Mouse (Mus musculus) hindbrain, embryonic 12.5 days (tissue): ENCODE results near the gene Plekhh2. TPM values are rescaled to one million over a fixed set of nuclear protein-coding genes. Genes with fewer than 3 reads are reported as not detected.

Source experiments
- ATAC-seq: fragments of 200-750 bp; cut with Nextera tagmentation; 2 replicates; pipeline ENCODE4 v1.8.0; 2017; ENCODE audit warnings: moderate TSS enrichment; ENCODE audit not compliant: low FRiP score
- H3K27ac ChIP-seq: fragments of 300-500 bp; sonication (generic); 2 replicates; pipeline ENCODE4 v1.5.1; 2016; ENCODE audit warnings: mild to moderate bottlenecking
- H3K27me3 ChIP-seq: fragments of 300-500 bp; sonication (generic); 2 replicates; pipeline ENCODE4 v1.6.1; 2016; ENCODE audit warnings: mild to moderate bottlenecking
- H3K36me3 ChIP-seq: fragments of 300-500 bp; sonication (generic); 2 replicates; pipeline ENCODE4 v1.6.1; 2016; ENCODE audit warnings: mild to moderate bottlenecking
- H3K4me1 ChIP-seq: fragments of 300-500 bp; sonication (generic); 2 replicates; pipeline ENCODE4 v1.6.1; 2016
- H3K4me2 ChIP-seq: fragments of 300-500 bp; sonication (generic); replicated peaks from 2 replicates; pipeline ENCODE4 v1.6.1; 2016; ENCODE audit warnings: mild to moderate bottlenecking
- H3K4me3 ChIP-seq: fragments of 300-500 bp; sonication (generic); 2 replicates; pipeline ENCODE4 v1.5.1; 2016; ENCODE audit warnings: mild to moderate bottlenecking
- H3K9ac ChIP-seq: fragments of 300-500 bp; sonication (generic); 2 replicates; pipeline ENCODE4 v1.6.1; 2016; ENCODE audit warnings: mild to moderate bottlenecking, moderate library complexity
- H3K9me3 ChIP-seq: fragments of 300-500 bp; sonication (generic); replicated peaks from 2 replicates; pipeline ENCODE4 v1.6.1; 2016; ENCODE audit warnings: mild to moderate bottlenecking
- WGBS: fragments of 180-500 bp; shearing (Covaris S2); methylation state at CpG from one replicate; pipeline ENCODE4 v1.1.7; 2016; 5-methylcytosine and 5-hydroxymethylcytosine counted together
- polyA plus RNA-seq: library from polyadenylated mRNA; unstranded; fragments of >200 nt; fragmentation: Nextera tagmentation; extraction: Ambion mirVana; gene quantifications from 2 replicates; pipeline ENCODE4 v1.2.1, GENCODE M21; 2016

Plekhh2 gene
- polyA plus RNA-seq, 1 experiment from 2014 or later, result 3.8 TPM

- 79% methylated on average over 9 of the region's 9 CpGs for WGBS
- Histone ChIP-seq H3K27me3 (no peaks in the 10 kb centered on the region), H3K4me3 (no peak overlapping the region), H3K4me2 (no peak overlapping the region), H3K9me3 (no peaks in the 10 kb centered on the region), H3K9ac (no peak overlapping the region), H3K36me3 (no peaks in the 10 kb centered on the region), H3K27ac (no peak overlapping the region), H3K4me1 (0 out of 2 replicates have a peak, but pooled peaks cover 3% of the 10 kb centered on the region)
- ATAC-seq, result no peak
These were observed 91.5 kb downstream of the Plekhh2 start for GRCm38 (mm10) chr17:84603202-84603627.

DNA sequence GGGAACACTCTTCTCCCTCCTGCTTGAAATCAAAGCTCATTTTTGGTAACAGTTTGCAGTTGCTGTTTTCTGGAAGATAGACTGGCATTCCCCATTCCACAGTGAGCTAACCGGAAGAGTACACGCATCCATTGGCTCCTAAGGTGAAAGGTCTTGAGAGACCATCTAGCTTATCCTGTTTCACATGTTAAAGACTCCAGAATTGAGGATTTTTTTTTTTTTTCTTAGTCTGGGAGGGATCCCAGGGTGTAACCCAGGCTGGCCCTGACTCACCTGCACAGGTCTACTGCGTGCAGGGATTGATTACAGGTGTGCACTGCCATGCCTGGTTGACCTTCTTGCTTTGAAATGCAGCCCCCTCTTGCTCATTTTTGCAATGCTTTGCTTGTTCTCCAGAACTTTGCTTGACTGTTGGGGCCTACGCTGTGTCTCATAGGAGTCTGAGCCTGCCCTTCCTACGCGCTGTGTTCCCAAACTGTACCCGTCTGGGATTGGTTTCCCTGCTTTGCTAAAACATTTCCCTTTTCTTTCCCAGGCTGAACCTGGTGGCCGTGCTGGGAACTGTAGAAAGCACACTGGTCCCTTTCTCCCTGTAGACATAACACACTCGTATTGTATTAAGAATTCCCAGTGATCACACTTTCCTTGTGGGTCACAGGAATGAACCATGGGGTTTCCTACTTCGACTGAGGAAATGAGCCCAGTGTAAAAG lies 92.2 kb downstream of the Plekhh2 start:
- no peak overlapping the region for H3K4me3 ChIP-seq
- WGBS, result 91% methylated on average over 10 of the region's 10 CpGs
- H3K27ac ChIP-seq, result no peak overlapping the region
- no peak overlapping the region for H3K4me2 ChIP-seq
- 0 out of 2 replicates have a peak, but pooled peaks cover 3% of the 10 kb centered on the region for H3K4me1 ChIP-seq
- H3K36me3 ChIP-seq, result no peaks in the 10 kb centered on the region
- no peaks in the 10 kb centered on the region for H3K9me3 ChIP-seq
- ATAC-seq, result no peak
- H3K27me3 ChIP-seq, result no peaks in the 10 kb centered on the region
- H3K9ac ChIP-seq, result no peak overlapping the region

GRCm38 (mm10) chr17:84606976-84607375 lies 95.3 kb downstream of the Plekhh2 start:
- ATAC-seq, result no peak
- Histone ChIP-seq H3K27ac (no peak overlapping the region), H3K4me2 (no peak overlapping the region), H3K9ac (no peak overlapping the region), H3K9me3 (no peaks in the 10 kb centered on the region), H3K4me1 (0 out of 2 replicates have a peak, but pooled peaks cover 3% of the 10 kb centered on the region), H3K27me3 (no peaks in the 10 kb centered on the region), H3K4me3 (no peak overlapping the region), H3K36me3 (no peaks in the 10 kb centered on the region)
- WGBS, result 54% methylated on average over 13 of the region's 13 CpGs

DNA sequence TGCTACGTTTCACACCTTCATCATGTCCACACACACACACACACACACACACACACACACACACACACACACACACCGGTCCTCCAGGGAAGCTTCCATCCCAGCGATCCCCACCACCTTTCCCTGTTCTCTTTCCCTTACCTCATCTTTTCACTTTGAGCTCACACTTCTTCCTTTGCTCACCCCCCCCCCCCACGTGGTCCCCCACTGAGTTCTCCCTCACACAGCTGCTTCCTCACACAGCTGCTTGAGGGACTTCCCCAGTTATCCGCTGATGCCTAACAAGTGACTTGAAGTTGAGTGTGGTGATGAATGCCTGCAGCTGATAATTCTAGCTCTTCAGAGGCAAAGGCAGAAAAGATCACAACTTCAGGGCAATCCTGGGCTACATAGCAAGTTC lies 95.9 kb downstream of the Plekhh2 start:
- Histone ChIP-seq H3K27ac (no peak overlapping the region), H3K9me3 (no peaks in the 10 kb centered on the region), H3K4me1 (0 out of 2 replicates have a peak, but pooled peaks cover 3% of the 10 kb centered on the region), H3K9ac (no peak overlapping the region), H3K36me3 (no peaks in the 10 kb centered on the region), H3K4me3 (no peak overlapping the region), H3K27me3 (no peaks in the 10 kb centered on the region), H3K4me2 (no peak overlapping the region)
- ATAC-seq, result no peak
- WGBS, result 63% methylated on average over 5 of the region's 5 CpGs

DNA sequence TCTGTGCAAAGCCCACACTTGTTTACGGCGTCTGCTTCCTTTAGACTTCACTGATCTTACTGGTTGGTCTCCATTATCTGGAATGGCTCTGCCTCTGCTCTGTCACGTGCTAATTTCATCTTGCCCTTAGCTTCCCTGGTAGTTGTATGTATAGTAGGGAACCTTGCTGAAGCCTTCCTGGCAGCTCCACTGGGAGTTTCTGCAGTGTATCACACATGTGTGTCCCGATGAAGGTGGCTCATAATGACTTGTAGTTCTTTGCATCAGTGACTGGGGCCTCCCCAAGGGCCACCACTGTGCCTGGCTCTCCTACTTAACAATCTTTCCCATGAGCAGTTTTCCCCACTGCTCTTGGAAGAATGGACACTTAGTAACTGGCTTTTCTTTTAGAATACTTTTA lies 96.9 kb downstream of the Plekhh2 start:
- Histone ChIP-seq H3K4me2 (no peak overlapping the region), H3K27ac (no peak overlapping the region), H3K36me3 (peaks cover 6% of the 10 kb centered on the region), H3K4me3 (no peak overlapping the region), H3K4me1 (0 out of 2 replicates have a peak, but pooled peaks cover 3% of the 10 kb centered on the region), H3K9me3 (peaks cover 4% of the 10 kb centered on the region; the same call in 1 of the 2 replicates), H3K9ac (no peak overlapping the region), H3K27me3 (no peaks in the 10 kb centered on the region)
- no peak for ATAC-seq
- WGBS, result 74% methylated on average over 4 of the region's 4 CpGs

DNA sequence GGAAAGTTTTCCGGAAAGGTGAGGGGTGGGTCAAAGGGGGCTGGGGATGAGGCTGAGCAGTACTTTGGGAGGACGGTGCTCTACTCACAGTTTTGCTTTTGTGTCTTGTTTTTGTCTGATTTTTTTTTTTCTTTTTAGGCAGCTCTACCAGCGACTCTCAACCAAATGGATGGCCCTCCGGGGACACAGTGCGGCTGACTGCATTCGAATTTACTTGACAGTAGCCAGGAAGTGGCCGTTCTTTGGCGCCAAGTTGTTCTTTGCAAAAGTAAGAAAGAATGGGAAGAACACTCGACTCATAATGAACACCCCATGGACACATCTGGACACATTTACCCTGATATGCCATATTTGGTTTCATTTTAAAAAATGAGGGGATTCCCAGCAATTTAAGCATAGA lies 99.8 kb downstream of the Plekhh2 start:
- Histone ChIP-seq H3K9me3 (peaks cover 8% of the 10 kb centered on the region; the same call in 1 of the 2 replicates), H3K27me3 (no peaks in the 10 kb centered on the region), H3K4me1 (0 out of 2 replicates have a peak, but pooled peaks cover 3% of the 10 kb centered on the region), H3K4me2 (no peak overlapping the region), H3K4me3 (no peak overlapping the region), H3K36me3 (peaks cover 18% of the 10 kb centered on the region), H3K9ac (no peak overlapping the region), H3K27ac (no peak overlapping the region)
- ATAC-seq, result no peak
- WGBS, result 80% methylated on average over 9 of the region's 9 CpGs

- H3K4me2 ChIP-seq, result no peak overlapping the region
- ATAC-seq, result no peak
- no peak overlapping the region for H3K27ac ChIP-seq
- no peak overlapping the region for H3K4me3 ChIP-seq
- 0 out of 2 replicates have a peak, but pooled peaks cover 3% of the 10 kb centered on the region for H3K4me1 ChIP-seq
- H3K36me3 ChIP-seq, result peaks cover 18% of the 10 kb centered on the region
- peaks cover 8% of the 10 kb centered on the region; the same call in 1 of the 2 replicates for H3K9me3 ChIP-seq
- H3K27me3 ChIP-seq, result no peaks in the 10 kb centered on the region
- H3K9ac ChIP-seq, result no peak overlapping the region
- 82% methylated on average over 7 of the region's 7 CpGs for WGBS
These were observed 100.3 kb downstream of the Plekhh2 start for GRCm38 (mm10) chr17:84611971-84612370.

DNA sequence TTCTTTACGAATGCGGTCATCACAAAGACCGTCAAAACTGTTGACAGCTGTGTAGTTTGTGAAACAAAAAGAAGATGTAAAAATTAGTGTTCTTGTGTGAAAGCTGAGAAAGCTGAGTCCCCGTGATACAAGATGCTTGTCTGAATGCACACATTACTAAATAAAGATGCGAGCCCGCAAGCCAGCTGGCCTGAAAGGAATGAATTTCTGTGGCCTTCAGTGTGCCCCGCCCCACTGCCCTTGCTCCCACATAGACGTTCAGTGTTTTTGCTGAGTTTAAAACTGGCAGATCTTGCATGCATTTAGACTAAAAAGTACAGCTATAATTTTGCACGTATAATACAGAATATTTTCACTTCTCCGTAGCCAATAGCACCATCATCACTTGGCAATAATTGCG lies 104.1 kb downstream of the Plekhh2 start:
- ATAC-seq, result no peak
- Histone ChIP-seq H3K4me1 (peaks cover 2% of the 10 kb centered on the region; the same call in 1 of the 2 replicates), H3K4me3 (no peak overlapping the region), H3K27ac (no peak overlapping the region), H3K9ac (no peak overlapping the region), H3K36me3 (peaks cover 18% of the 10 kb centered on the region), H3K4me2 (no peak overlapping the region), H3K27me3 (no peaks in the 10 kb centered on the region), H3K9me3 (peaks cover 8% of the 10 kb centered on the region; the same call in 1 of the 2 replicates)
- 87% methylated on average over 11 of the region's 11 CpGs for WGBS

GRCm38 (mm10) chr17:84616526-84617074 lies 104.9 kb downstream of the Plekhh2 start:
- Histone ChIP-seq H3K9me3 (peaks cover 8% of the 10 kb centered on the region; the same call in 1 of the 2 replicates), H3K27me3 (no peaks in the 10 kb centered on the region), H3K27ac (no peak overlapping the region), H3K4me1 (peaks cover 2% of the 10 kb centered on the region; the same call in 1 of the 2 replicates), H3K4me2 (no peak overlapping the region), H3K9ac (no peak overlapping the region), H3K4me3 (no peak overlapping the region), H3K36me3 (peaks cover 18% of the 10 kb centered on the region)
- WGBS, result 88% methylated on average over 6 of the region's 6 CpGs
- no peak for ATAC-seq

DNA sequence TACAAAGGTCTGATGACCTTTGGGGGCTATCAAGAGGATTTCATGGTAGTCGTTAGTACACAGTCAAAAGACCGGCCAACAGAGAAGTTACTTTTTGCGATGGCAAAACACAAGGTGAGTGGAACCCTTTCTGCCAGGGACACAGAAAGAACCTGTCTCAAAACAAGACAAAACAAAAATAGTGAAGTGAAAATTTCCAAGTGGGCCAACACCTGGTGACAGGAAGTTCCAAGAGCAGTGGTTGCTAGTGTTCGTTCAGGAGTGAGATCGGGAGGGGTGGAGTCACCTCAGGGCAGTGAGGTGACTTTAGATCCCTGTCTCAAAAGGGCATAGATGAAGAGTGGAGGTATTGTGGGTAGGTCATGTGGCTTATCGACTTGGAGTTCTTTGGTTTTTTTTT lies 106.3 kb downstream of the Plekhh2 start:
- no peak for ATAC-seq
- H3K4me3 ChIP-seq, result no peak overlapping the region
- 94% methylated on average over 6 of the region's 6 CpGs for whole genome bisulfite sequencing
- H3K9me3 ChIP-seq, result peaks cover 8% of the 10 kb centered on the region; the same call in 1 of the 2 replicates
- peaks cover 2% of the 10 kb centered on the region; the same call in 1 of the 2 replicates for H3K4me1 ChIP-seq
- no peaks in the 10 kb centered on the region for H3K27me3 ChIP-seq
- no peak overlapping the region for H3K4me2 ChIP-seq
- H3K27ac ChIP-seq, result no peak overlapping the region
- H3K36me3 ChIP-seq, result peaks cover 18% of the 10 kb centered on the region
- H3K9ac ChIP-seq, result no peak overlapping the region

GRCm38 (mm10) chr17:84619112-84619511 lies 107.4 kb downstream of the Plekhh2 start:
- no peak overlapping the region for H3K4me2 ChIP-seq
- H3K27ac ChIP-seq, result no peak overlapping the region
- no peak for ATAC-seq
- WGBS, result 84% methylated on average over 7 of the region's 7 CpGs
- peaks cover 2% of the 10 kb centered on the region; the same call in 1 of the 2 replicates for H3K4me1 ChIP-seq
- H3K36me3 ChIP-seq, result peaks cover 7% of the 10 kb centered on the region; the same call in 1 of the 2 replicates
- H3K4me3 ChIP-seq, result no peak overlapping the region
- H3K9me3 ChIP-seq, result 0 out of 2 replicates have a peak, but pooled peaks cover 6% of the 10 kb centered on the region
- no peaks in the 10 kb centered on the region for H3K27me3 ChIP-seq
- no peak overlapping the region for H3K9ac ChIP-seq

- no peak overlapping the region for H3K4me3 ChIP-seq
- ATAC-seq, result no peak
- no peak overlapping the region for H3K27ac ChIP-seq
- peaks cover 2% of the 10 kb centered on the region; the same call in 1 of the 2 replicates for H3K4me1 ChIP-seq
- H3K27me3 ChIP-seq, result no peaks in the 10 kb centered on the region
- no peak overlapping the region for H3K4me2 ChIP-seq
- no peaks in the 10 kb centered on the region for H3K36me3 ChIP-seq
- 87% methylated on average over 3 of the region's 3 CpGs for WGBS
- H3K9me3 ChIP-seq, result 0 out of 2 replicates have a peak, but pooled peaks cover 6% of the 10 kb centered on the region
- H3K9ac ChIP-seq, result no peak overlapping the region
These were observed 108.4 kb downstream of the Plekhh2 start for GRCm38 (mm10) chr17:84620076-84620475.
